Comparison of ENCODE assay signal across 8 mouse cellular contexts in the genomic region with DNA sequence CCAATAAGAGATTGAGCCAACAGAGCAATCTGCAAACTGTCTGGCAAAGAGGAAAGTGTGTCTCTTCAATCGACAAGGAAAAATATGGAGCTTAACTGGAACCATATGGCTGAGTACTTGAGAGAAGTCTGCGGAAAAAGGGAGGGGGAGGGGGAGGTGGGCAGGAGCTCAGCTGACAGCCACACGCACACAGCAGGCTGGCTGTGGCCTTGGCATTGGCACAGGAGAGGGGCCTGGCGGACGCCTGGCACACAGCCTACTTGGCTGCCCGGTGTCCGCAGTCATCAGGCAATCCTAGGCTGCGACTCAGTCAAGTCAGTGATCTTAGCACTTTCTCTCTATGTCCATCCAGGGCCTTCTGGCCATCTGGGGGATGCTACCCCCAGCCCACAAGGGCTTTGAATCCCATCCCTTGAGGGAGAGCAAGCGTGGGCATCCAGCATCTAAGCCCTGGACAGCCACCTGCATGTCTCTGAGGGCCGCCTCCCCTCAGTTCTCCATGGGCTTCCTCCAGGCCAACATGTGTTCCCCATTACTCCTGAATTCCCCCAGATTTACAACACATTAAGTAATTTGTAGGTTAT.
DNase-seq lines count a peak whose midpoint lies in the region; ATAC-seq lines count a peak whose summit lies in the region.
"Had no signal": no experiment of that assay in that cellular context is flagged by ENCODE, and none has a peak within 500 bp of the region (broad histone marks: within the 10 kb centered on the region; RNA-seq: fewer than 3 reads in every experiment).

No protein-coding gene starts in this region.

- H3K27ac ChIP-seq in forebrain, embryonic 11.5 days (ENCODE audit: low read depth, low read length) = no peak overlapping the region
- H3K27ac ChIP-seq in limb, embryonic 12.5 days = peak overlapping the region; percentile 81
- H3K27ac ChIP-seq: macrophage had no signal

- WGBS in forebrain, embryonic 11.5 days = 50% methylated on average over 10 of the region's 10 CpGs
- 13% methylated on average over 10 of the region's 10 CpGs for WGBS in limb, embryonic 12.5 days

- H3K4me1 ChIP-seq in forebrain, embryonic 11.5 days (replicated peaks; ENCODE audit: control insufficient read depth, insufficient read depth, low read length) = peaks cover 21% of the 10 kb centered on the region; the same call in 1 of the 2 replicates
- H3K4me1 ChIP-seq in limb, embryonic 12.5 days (replicated peaks) = peaks cover 56% of the 10 kb centered on the region

- H3K9ac ChIP-seq in forebrain, embryonic 11.5 days (ENCODE audit: low read length) = no peak overlapping the region
- no peak overlapping the region; the same call in 1 of the 2 replicates for H3K9ac ChIP-seq in limb, embryonic 12.5 days (replicated peaks)

- no peaks in the 10 kb centered on the region for H3K9me3 ChIP-seq in forebrain, embryonic 11.5 days (ENCODE audit: control insufficient read depth, low read length)
- no peaks in the 10 kb centered on the region for H3K9me3 ChIP-seq in limb, embryonic 12.5 days

- H3K36me3 ChIP-seq in forebrain, embryonic 11.5 days (ENCODE audit: control insufficient read depth, insufficient read depth, low read length) = no peaks in the 10 kb centered on the region
- no peaks in the 10 kb centered on the region for H3K36me3 ChIP-seq in limb, embryonic 12.5 days

- no peak overlapping the region for H3K4me3 ChIP-seq in forebrain, embryonic 11.5 days (ENCODE audit: low read depth, low read length)
- no peak overlapping the region for H3K4me3 ChIP-seq in limb, embryonic 12.5 days (replicated peaks)

- DNase-seq in adrenal gland, adult 18-20 months (ENCODE audit: low spot score in 2 of 2) = peak; percentile 49 to 52
- DNase-seq in brain, embryonic 18.5 days (ENCODE audit: low read depth, low spot score) = peak; percentile 82
- DNase-seq in forebrain, embryonic 11.5 days (ENCODE audit: low spot score) = peak; percentile 65
- DNase-seq in heart, postnatal 4 days = peak; percentile 82
- DNase-seq in skeletal muscle tissue, adult 2 months (ENCODE audit: low read depth, low spot score) = peak; percentile 84
- DNase-seq in spleen, postnatal 14 days (ENCODE audit: low spot score in 2 of 2) = no peak

- ATAC-seq in forebrain, embryonic 11.5 days (replicated peaks; ENCODE audit: low FRiP score) = no peak
- ATAC-seq in limb, embryonic 12.5 days (ENCODE audit: insufficient number of reproducible peaks, insufficient read depth, low FRiP score, low TSS enrichment, low read depth) = peak; percentile 69; the same call in 1 of the 2 replicates

- peaks cover 17% of the 10 kb centered on the region for H3K27me3 ChIP-seq in forebrain, embryonic 11.5 days (ENCODE audit: control insufficient read depth, insufficient read depth, low read length)
- peaks cover 63% of the 10 kb centered on the region for H3K27me3 ChIP-seq in limb, embryonic 12.5 days

- no peak overlapping the region for H3K4me2 ChIP-seq in forebrain, embryonic 11.5 days (ENCODE audit: low read depth, low read length, severe bottlenecking)
- peak overlapping the region; percentile 46 for H3K4me2 ChIP-seq in limb, embryonic 12.5 days

Comparison
In these comparisons a context has a peak if more than half of its experiments do, and no peak if none do; other contexts are left out.
1. DNase-seq: peak in adrenal gland, adult 18-20 months (2 of 2), brain, embryonic 18.5 days (single experiment), forebrain, embryonic 11.5 days (single experiment), heart, postnatal 4 days (single experiment) and skeletal muscle tissue, adult 2 months (single experiment); none in spleen, postnatal 14 days (0 of 2).